Mouse (Mus musculus) myocyte (in vitro differentiated cells): Measurements from ENCODE around the gene Ern1.

Experiments
- E2F4 ChIP-seq: IDR thresholded peaks from one replicate; pipeline ENCODE4 v1.6.1; 2011; ENCODE audit warnings: mild to moderate bottlenecking, control low read depth, moderate library complexity; ENCODE audit not compliant: insufficient read depth
- SRF ChIP-seq: IDR thresholded peaks from one replicate; pipeline ENCODE4 v1.6.1; 2011; ENCODE audit warnings: low read depth; ENCODE audit not compliant: control insufficient read depth, insufficient read length

- TF ChIP-seq E2F4 = no peak
- TF ChIP-seq SRF = no peak
These were observed 106.6 kb downstream of the Ern1 start for GRCm38 (mm10) chr11:106381011-106381410.
